Mouse (Mus musculus): ENCODE data around the gene Agpat1.

The Agpat1 gene

GRCm38 (mm10) chr17:34604061-34604508 is at the start of gene Agpat1:
Gene Agpat1, plus strand, starts transcription at chr17:34604262.
- no peak for DNase-seq (ENCODE audit: extremely low spot score)

GRCm38 (mm10) chr17:34555483-34555882 is 48.6 kb upstream of the Agpat1 start:
- peak; percentile 70 for DNase-seq (ENCODE audit: extremely low spot score)

- DNase-seq (ENCODE audit: extremely low spot score) = no peak
These were observed 47.7 kb upstream of the Agpat1 start for GRCm38 (mm10) chr17:34556406-34556805.

- DNase-seq (ENCODE audit: extremely low spot score) = no peak
These were observed 46.7 kb upstream of the Agpat1 start for GRCm38 (mm10) chr17:34557411-34557810.

- DNase-seq (ENCODE audit: extremely low spot score) = no peak
These were observed 44.9 kb upstream of the Agpat1 start for GRCm38 (mm10) chr17:34559116-34559515.

GRCm38 (mm10) chr17:34559895-34560294 is 44.2 kb upstream of the Agpat1 start:
- DNase-seq (ENCODE audit: extremely low spot score) = no peak

GRCm38 (mm10) chr17:34560438-34560837 is 43.6 kb upstream of the Agpat1 start:
- no peak for DNase-seq (ENCODE audit: extremely low spot score)

- no peak for DNase-seq (ENCODE audit: extremely low spot score)
These were observed 42.9 kb upstream of the Agpat1 start for GRCm38 (mm10) chr17:34561200-34561599.

- DNase-seq (ENCODE audit: extremely low spot score) = no peak
These were observed 41.5 kb upstream of the Agpat1 start for GRCm38 (mm10) chr17:34562595-34562994.

- no peak for DNase-seq (ENCODE audit: extremely low spot score)
These were observed 40.7 kb upstream of the Agpat1 start for GRCm38 (mm10) chr17:34563354-34563753.

GRCm38 (mm10) chr17:34564003-34564421 is 40.0 kb upstream of the Agpat1 start, which contains the start of gene Notch4:
Gene Notch4, plus strand, starts transcription at chr17:34564268.
- peak; percentile 24 for DNase-seq (ENCODE audit: extremely low spot score)

- no peak for DNase-seq (ENCODE audit: extremely low spot score)
These were observed 39.3 kb upstream of the Agpat1 start for GRCm38 (mm10) chr17:34564796-34565195.

GRCm38 (mm10) chr17:34567311-34567710 is 36.8 kb upstream of the Agpat1 start:
- DNase-seq (ENCODE audit: extremely low spot score) = no peak

GRCm38 (mm10) chr17:34568421-34568820 is 35.6 kb upstream of the Agpat1 start:
- no peak for DNase-seq (ENCODE audit: extremely low spot score)

- DNase-seq (ENCODE audit: extremely low spot score) = no peak
These were observed 34.1 kb upstream of the Agpat1 start for GRCm38 (mm10) chr17:34569919-34570318.

GRCm38 (mm10) chr17:34571875-34572274 is 32.2 kb upstream of the Agpat1 start:
- DNase-seq (ENCODE audit: extremely low spot score) = no peak

- no peak for DNase-seq (ENCODE audit: extremely low spot score)
These were observed 31.7 kb upstream of the Agpat1 start for GRCm38 (mm10) chr17:34572361-34572760.

- DNase-seq (ENCODE audit: extremely low spot score) = no peak
These were observed 27.5 kb upstream of the Agpat1 start for GRCm38 (mm10) chr17:34576577-34576976.

- DNase-seq (ENCODE audit: extremely low spot score) = no peak
These were observed 26.0 kb upstream of the Agpat1 start for GRCm38 (mm10) chr17:34578070-34578469.

- no peak for DNase-seq (ENCODE audit: extremely low spot score)
These were observed 21.5 kb upstream of the Agpat1 start for GRCm38 (mm10) chr17:34582528-34582927.

GRCm38 (mm10) chr17:34583397-34583796 is 20.7 kb upstream of the Agpat1 start:
- no peak for DNase-seq (ENCODE audit: extremely low spot score)

- DNase-seq (ENCODE audit: extremely low spot score) = no peak
These were observed 20.2 kb upstream of the Agpat1 start for GRCm38 (mm10) chr17:34583819-34584218.

- DNase-seq (ENCODE audit: extremely low spot score) = no peak
These were observed 18.9 kb upstream of the Agpat1 start for GRCm38 (mm10) chr17:34585121-34585520.

All from embryo, embryonic 9.5 days (tissue).